Mouse (Mus musculus): ENCODE measurements at regions not wholly inside any gene's neighbourhood (a gene's known extent, or its start where the extent isn't known, plus 50 kb on each side); places are given as distances from the start of the nearest gene placed in this dataset.
"Not testable (repeated sequence)": the region's sequence is repeated elsewhere in the genome, so short reads cannot be mapped to it uniquely, and the experiment has no call there.

DNA sequence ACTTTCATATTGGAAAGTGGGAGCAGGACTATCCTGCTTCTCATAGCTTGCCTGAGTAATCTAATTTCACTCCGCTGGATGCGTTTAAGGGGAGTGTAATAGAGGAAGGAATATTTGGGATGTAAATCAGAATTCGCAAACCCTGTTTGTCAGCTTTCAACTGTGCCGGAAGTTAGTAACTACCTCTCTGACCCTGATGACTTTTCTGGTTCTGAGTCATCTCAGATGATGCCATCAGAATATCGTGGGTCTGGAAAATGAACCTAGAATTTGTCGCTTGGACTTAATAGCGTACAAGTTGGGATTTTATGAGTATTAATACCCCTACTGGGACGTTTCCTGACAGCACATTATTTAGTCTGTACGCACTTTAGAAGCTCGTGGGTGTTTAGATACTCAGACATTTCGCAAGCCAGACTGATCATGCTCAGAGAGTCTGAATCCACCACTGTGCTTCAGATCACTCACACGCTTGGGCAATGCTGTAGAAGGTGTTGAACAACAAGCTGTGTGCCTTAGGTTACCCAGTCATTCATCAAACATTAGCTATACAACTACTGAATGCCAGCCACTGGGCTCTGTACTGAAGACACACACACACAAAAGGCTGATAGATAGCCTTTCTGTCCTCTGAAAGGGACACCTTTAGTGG lies 131.1 kb downstream of the Phlda1 start:
- DNase-seq (ENCODE audit: low read depth): peak; percentile 38

- DNase-seq (ENCODE audit: low read depth): no peak
These were observed 133.8 kb downstream of the Phlda1 start for GRCm38 (mm10) chr10:111639866-111640265.

DNA sequence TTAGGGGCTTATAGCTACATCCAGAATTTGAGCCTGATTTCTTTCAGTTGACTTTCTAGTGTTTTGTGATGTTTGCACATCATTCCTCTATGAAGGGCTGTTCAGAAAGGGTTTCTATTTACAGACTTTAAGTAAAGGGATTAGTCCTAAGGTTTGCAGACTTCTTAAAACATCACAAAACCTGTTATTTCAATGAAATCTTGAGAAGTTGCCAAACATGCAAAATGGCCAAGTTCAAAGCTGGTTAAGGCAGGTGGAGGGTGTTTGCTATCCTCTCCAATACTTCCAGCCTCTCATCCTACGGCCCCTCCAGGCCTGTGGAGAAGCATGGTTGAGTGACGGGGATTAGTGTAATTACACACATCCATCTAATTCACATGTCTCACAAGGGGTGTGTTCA lies 136.6 kb downstream of the Phlda1 start:
- no peak for DNase-seq (ENCODE audit: low read depth)

DNA sequence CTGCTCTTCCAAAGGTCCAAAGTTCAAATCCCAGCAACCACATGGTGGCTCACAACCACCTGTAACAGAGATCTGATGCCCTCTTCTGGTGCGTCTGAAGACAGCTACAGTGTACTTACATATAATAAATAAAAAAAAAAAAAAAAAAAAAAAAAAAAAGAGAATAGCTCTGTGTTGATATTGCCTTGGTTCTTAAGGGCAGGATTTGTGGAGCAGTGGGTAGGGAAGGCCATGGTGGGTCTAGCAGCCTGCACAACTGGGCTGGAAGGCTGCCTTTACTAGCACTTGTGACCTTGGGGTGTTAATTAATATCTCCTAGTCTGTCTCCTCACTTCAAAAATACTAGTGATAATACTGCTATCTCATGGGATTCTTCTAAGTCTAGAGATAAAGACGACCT lies 147.7 kb downstream of the Phlda1 start:
- not testable (repeated sequence) for DNase-seq (ENCODE audit: low read depth)

- no peak for DNase-seq (ENCODE audit: low read depth)
These were observed 148.5 kb downstream of the Phlda1 start for GRCm38 (mm10) chr10:111654364-111655226.

- no peak for DNase-seq (ENCODE audit: low read depth)
These were observed 152.7 kb downstream of the Phlda1 start for GRCm38 (mm10) chr10:111658828-111659227.

DNA sequence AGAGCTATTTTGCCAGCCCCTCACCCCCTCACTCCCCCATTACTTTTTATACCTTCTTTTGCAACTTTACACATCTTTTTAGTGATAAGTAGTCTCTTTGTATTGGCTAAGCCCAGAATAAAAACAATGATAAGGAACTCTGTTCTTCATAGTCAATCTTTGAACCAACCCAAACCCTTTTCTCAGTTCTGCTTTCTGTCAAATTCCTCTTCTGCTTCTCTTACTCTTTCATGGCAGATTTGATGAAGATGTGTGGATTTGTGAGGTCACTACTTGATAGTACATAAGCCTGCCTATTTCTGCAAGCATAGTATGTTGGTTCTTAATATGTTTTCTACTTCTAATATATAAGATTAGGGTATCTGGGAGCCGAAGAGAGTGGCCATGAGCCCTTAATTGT lies 156.6 kb downstream of the Phlda1 start:
- no peak for DNase-seq (ENCODE audit: low read depth)

DNA sequence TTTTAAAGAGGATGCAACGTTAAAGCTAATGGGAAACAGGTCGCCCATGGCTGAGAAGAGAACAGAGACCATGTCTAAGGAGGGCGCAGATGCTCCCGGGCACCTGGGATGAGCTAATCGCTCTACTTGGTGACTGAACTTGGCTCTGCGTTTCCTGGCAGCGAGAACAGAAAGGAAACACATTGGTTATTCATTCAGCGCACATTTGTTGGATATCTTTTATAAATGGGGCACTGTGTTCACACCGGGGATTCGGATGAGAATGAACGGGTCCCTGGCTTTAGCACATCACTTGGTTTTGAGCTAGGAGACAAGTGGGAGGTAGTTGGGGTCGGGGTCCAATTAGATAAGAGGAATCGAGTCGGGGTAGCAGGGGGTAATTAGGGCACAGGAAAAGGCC lies 159.7 kb downstream of the Phlda1 start:
- no peak for DNase-seq (ENCODE audit: low read depth)

GRCm38 (mm10) chr10:111666963-111667362 lies 160.9 kb downstream of the Phlda1 start:
- no peak for DNase-seq (ENCODE audit: low read depth)

GRCm38 (mm10) chr10:111668639-111669038 lies 162.6 kb downstream of the Phlda1 start:
- peak; percentile 10 for DNase-seq (ENCODE audit: low read depth)

DNA sequence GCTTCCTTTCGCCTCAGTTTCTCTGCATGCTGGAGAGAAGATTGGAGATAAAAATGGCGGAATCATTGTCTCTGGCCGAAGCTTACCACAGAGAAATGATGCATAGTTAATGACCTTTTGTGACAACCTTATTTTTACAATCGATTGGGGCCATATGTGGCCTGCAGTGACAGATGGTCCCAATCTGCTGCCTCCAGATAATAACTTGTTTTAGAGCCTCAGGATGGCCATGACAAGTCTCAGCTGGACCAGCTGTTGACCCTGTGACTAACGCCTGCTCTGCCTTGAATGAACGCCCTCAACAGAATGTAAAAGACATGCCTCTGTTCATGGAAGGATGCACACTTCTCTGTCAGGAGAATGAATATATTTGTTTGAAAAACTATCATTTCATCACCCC lies 163.6 kb downstream of the Phlda1 start:
- DNase-seq (ENCODE audit: low read depth): no peak

- no peak for DNase-seq (ENCODE audit: low read depth)
These were observed 164.6 kb downstream of the Phlda1 start for GRCm38 (mm10) chr10:111670666-111671065.

DNA sequence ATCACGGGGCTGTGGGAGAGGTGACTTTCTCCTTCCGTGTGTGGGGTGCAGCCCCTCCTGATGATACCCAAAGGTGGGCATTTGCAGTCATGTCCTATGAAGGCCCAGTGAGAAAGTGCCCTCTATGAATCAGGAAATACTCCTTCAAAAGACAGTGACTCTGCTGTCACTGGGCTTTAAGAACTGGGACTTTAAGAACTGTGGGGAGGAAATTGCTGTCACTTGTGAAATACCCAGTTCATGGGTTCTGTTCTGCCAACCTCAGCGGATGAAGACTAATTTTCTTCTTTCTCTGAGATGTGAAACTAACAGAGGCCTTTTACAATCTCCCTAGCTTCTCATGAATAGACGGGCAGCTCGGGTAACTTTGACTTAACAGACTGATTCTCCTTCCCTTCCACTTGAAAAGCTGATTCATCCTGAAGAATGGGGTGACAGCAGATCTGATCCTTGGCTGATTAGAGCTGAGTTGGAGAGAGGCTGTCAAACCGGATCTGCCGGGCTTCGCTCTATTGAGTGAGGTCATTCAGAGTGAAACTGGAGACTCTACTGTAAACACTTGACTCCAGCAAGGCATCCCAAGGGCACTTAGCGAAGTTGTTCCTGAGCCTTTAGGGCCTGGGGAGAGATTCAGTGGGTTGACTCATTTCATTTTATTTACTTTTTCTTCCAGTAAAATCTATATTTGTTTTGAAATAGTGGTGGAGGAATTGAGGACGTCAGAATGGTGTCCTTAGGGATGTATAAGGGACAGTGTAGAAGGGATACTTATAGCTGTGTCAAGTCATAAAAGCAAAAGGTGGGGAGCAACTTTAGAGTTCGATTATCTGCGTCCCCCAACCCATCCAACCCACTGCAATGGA lies 166.6 kb downstream of the Phlda1 start:
- DNase-seq (ENCODE audit: low read depth): peak; percentile 84

- peak; percentile 71 for DNase-seq (ENCODE audit: low read depth)
These were observed 167.2 kb downstream of the Phlda1 start for GRCm38 (mm10) chr10:111673317-111673610.

GRCm38 (mm10) chr10:111676255-111676654 lies 170.2 kb downstream of the Phlda1 start:
- DNase-seq (ENCODE audit: low read depth): peak; percentile 55

DNA sequence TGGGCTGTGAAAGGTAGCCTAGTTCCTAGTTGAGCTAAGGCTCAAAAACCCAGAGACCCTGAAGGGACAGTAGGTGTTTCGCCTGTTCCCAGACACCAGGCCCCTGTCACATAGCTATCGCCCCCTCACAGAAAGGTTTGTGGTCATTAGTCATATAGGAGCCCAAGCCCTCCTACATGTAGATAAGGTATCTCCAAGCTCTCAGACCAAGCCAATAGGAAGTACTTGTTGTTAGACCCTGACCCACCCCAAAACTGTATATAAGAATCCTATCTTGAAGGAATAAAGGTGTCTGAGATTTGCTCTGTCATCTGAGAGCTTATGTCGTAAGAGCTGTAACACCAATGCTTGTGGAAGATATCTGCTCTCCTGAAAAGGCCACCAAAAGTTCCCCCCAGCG lies 174.8 kb downstream of the Phlda1 start:
- peak; percentile 60 for DNase-seq (ENCODE audit: low read depth)

DNA sequence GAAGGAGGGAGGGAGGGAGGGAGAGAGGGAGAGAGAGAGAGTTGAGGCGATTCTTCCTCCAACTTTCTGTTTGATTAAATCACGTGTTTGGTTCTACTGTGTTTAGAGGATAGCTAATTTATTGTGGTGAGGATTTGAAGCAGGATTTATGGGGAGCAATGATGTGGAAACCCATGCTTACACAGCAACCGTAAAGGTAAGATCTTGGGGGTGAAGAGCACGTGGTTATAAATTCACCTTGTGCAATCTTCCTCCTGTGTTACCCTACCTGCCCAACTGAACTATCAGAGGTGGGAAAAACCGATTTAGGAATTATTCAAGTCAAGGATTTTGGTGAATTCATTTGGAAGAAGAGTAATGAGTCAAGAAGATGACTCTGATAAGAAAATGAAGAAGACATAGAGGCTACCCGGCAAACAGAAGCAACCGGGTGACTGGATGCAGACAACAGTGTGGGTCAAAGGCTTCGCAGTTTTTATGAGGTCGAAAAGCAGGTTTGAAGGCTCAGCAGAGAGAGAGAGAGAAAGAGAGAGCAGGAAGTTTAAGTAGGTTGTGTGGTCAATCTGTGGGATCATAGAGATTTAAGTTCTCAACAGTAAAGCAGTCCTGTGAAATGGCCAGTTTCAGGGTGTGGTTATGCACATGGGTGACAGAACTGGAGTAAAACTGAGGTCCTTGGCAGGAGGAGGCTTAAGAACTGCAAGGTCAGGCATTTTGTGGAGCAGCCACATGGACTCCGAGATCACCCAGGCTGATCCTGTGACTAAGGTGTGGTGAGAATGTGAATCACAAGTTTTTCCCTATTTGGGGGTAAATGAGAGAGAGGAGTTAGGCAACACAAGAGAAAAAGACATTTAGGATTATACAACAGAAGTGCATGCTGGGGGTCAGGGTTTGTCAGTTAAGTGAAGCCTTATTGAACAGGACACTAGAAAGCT lies 178.6 kb downstream of the Phlda1 start:
- no peak for DNase-seq (ENCODE audit: low read depth)

GRCm38 (mm10) chr10:111686585-111686984 lies 180.5 kb downstream of the Phlda1 start:
- DNase-seq (ENCODE audit: low read depth): no peak

DNA sequence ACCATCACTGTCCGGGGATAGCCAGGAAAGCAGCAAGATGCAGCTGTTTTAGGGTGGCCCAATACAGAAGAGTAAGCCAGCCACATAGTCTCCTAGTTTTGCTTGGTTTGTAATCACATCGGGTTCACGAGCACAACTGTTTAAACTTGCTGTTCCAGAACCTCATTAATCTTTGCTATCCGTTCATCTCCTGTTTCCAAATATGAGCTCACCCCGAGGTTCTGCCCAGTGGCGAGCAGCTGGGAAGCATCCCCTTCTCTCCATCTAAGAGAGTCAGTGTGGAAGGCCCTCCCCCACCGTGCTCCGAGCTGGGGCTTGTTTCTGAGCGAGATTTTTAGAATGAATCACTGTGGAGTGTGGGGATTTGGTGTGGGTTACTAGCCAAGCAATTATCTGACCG lies 183.5 kb downstream of the Phlda1 start:
- DNase-seq (ENCODE audit: low read depth): no peak

DNA sequence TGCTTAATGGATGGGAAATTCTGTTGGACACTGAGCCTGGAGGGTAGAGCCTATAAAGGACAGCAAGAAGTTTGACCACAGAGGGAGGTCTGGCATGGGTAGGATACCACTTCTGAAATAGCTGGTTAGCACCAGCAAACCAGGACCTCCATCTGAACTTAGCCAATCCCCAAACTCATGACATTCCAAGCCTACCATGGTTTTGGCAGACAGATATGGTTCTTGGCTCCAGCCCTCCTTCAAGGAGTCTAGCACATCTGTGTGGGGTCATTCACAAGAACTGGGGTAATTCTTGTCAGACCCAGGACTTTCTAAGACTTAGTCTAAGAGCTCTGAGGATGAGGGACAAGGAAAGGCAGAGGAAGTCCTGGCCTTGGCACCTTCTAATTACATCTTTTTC lies 187.7 kb downstream of the Phlda1 start:
- DNase-seq (ENCODE audit: low read depth): no peak
